Mouse (Mus musculus): ENCODE results near the gene Slc17a4. TPM values are rescaled to one million over a fixed set of nuclear protein-coding genes. Genes with fewer than 3 reads are reported as not detected.

Gene Slc17a4
- polyA plus RNA-seq, 1 experiment from 2014 or later = not detected

Small RNA genes lying within 50 kb of the gene (microRNA-seq; reads per million reads assigned to microRNA genes)
- not detected for gene Gm44344

Other genes with a start within 250 kb of the Slc17a4 start
- gene Hist1h2ac, start 231.1 kb downstream of the Slc17a4 start, polyA plus RNA-seq (2016; fragmentation: Nextera tagmentation; extraction: Ambion mirVana) = 1.3 TPM in 2 replicates
- gene Hist1h2bc, start 230.8 kb downstream of the Slc17a4 start, polyA plus RNA-seq (2016; fragmentation: Nextera tagmentation; extraction: Ambion mirVana) = 22.1 and 23.9 TPM in 2 replicates
- gene Hist1h1t, start 219.2 kb downstream of the Slc17a4 start, polyA plus RNA-seq (2016; fragmentation: Nextera tagmentation; extraction: Ambion mirVana) = not detected in 2 replicates
- 4.9 and 5.1 TPM in 2 replicates for gene Hist1h4c, start 216.6 kb downstream of the Slc17a4 start, polyA plus RNA-seq (2016; fragmentation: Nextera tagmentation; extraction: Ambion mirVana)
- 2.3 and 2.5 TPM in 2 replicates for gene Hfe, start 204.2 kb downstream of the Slc17a4 start, polyA plus RNA-seq (2016; fragmentation: Nextera tagmentation; extraction: Ambion mirVana)
- 8.8 and 9.5 TPM in 2 replicates for gene Hist1h1c, start 176.2 kb downstream of the Slc17a4 start, polyA plus RNA-seq (2016; fragmentation: Nextera tagmentation; extraction: Ambion mirVana)
- gene Hist1h3c, start 169.4 kb downstream of the Slc17a4 start, polyA plus RNA-seq (2016; fragmentation: Nextera tagmentation; extraction: Ambion mirVana) = 7.3 and 9.5 TPM in 2 replicates
- 2.3 and 2.4 TPM in 2 replicates for gene Hist1h2bb, start 168.3 kb downstream of the Slc17a4 start, polyA plus RNA-seq (2016; fragmentation: Nextera tagmentation; extraction: Ambion mirVana)
- 44.4 and 45.3 TPM in 2 replicates for gene Hist1h2ab, start 163.9 kb downstream of the Slc17a4 start, polyA plus RNA-seq (2016; fragmentation: Nextera tagmentation; extraction: Ambion mirVana)
- gene Hist1h3b, start 162.7 kb downstream of the Slc17a4 start, polyA plus RNA-seq (2016; fragmentation: Nextera tagmentation; extraction: Ambion mirVana) = 8.1 and 11.3 TPM in 2 replicates
- 4.9 and 6.9 TPM in 2 replicates for gene Hist1h4b, start 158.0 kb downstream of the Slc17a4 start, polyA plus RNA-seq (2016; fragmentation: Nextera tagmentation; extraction: Ambion mirVana)
- 0.42 TPM in 1 of 2 replicates, not detected in the other for gene Hist1h4a, start 153.8 kb downstream of the Slc17a4 start, polyA plus RNA-seq (2016; fragmentation: Nextera tagmentation; extraction: Ambion mirVana)
- gene Hist1h3a, start 152.6 kb downstream of the Slc17a4 start, polyA plus RNA-seq (2016; fragmentation: Nextera tagmentation; extraction: Ambion mirVana) = 3.6 and 3.9 TPM in 2 replicates
- gene Hist1h1a, start 151.3 kb downstream of the Slc17a4 start, polyA plus RNA-seq (2016; fragmentation: Nextera tagmentation; extraction: Ambion mirVana) = 1.7 and 2.7 TPM in 2 replicates
- gene Trim38, start 145.1 kb downstream of the Slc17a4 start, polyA plus RNA-seq (2016; fragmentation: Nextera tagmentation; extraction: Ambion mirVana) = 0.20 TPM in 1 of 2 replicates, not detected in the other
- gene Slc17a2, start 108.0 kb downstream of the Slc17a4 start, polyA plus RNA-seq (2016; fragmentation: Nextera tagmentation; extraction: Ambion mirVana) = not detected in 2 replicates
- gene Slc17a3, start 75.6 kb downstream of the Slc17a4 start, polyA plus RNA-seq (2016; fragmentation: Nextera tagmentation; extraction: Ambion mirVana) = not detected in 2 replicates
- gene Slc17a1, start 47.3 kb downstream of the Slc17a4 start, polyA plus RNA-seq (2016; fragmentation: Nextera tagmentation; extraction: Ambion mirVana) = not detected in 2 replicates
- gene Hist1h2ba, start 19.1 kb upstream of the Slc17a4 start, polyA plus RNA-seq (2016; fragmentation: Nextera tagmentation; extraction: Ambion mirVana) = not detected in 2 replicates
- not detected in 2 replicates for gene Hist1h2aa, start 19.5 kb upstream of the Slc17a4 start, polyA plus RNA-seq (2016; fragmentation: Nextera tagmentation; extraction: Ambion mirVana)
- gene Scgn, start 76.2 kb upstream of the Slc17a4 start, polyA plus RNA-seq (2016; fragmentation: Nextera tagmentation; extraction: Ambion mirVana) = 0.21 and 0.27 TPM in 2 replicates

Data from midbrain, embryonic 10.5 days (tissue).